Mouse (Mus musculus): ENCODE data around the gene Gpha2. TPM values are rescaled to one million over a fixed set of nuclear protein-coding genes. Genes with fewer than 3 reads are reported as not detected.
A peak's percentile ranks its signal among the peaks of the same experiment; 100 is the strongest.

Gpha2 gene
- total RNA-seq (2021) = 10 to 100 TPM; 40.5 to 50.4 TPM
- long read RNA-seq, experiment 1, transcript Gpha2-201 (4 exons, 609 nt) = major isoform, 32 of 37 reads
- long read RNA-seq, experiment 1, partial matches to known transcripts = 0 of 37 reads
- long read RNA-seq, experiment 1, other reads (novel, unspliced or antisense) = 5 of 37 reads
- long read RNA-seq, experiment 2, transcript Gpha2-201 (4 exons, 609 nt) = major isoform, 39 of 49 reads
- long read RNA-seq, experiment 2, partial matches to known transcripts = 9 of 49 reads
- long read RNA-seq, experiment 2, other reads (novel, unspliced or antisense) = 1 of 49 reads

GRCm38 (mm10) chr19:6226135-6226534 is at the start of gene Gpha2:
Gene Gpha2, plus strand, starts transcription at chr19:6226380.
- DNase-seq (ENCODE audit: low spot score in 2 of 2) = no peak

- DNase-seq (ENCODE audit: low spot score in 2 of 2) = no peak
Observed at GRCm38 (mm10) chr19:6178775-6179174, 47.4 kb upstream of the Gpha2 start.

- no peak for DNase-seq (ENCODE audit: low spot score in 2 of 2)
Observed at GRCm38 (mm10) chr19:6181629-6182028, 44.6 kb upstream of the Gpha2 start.

DNA sequence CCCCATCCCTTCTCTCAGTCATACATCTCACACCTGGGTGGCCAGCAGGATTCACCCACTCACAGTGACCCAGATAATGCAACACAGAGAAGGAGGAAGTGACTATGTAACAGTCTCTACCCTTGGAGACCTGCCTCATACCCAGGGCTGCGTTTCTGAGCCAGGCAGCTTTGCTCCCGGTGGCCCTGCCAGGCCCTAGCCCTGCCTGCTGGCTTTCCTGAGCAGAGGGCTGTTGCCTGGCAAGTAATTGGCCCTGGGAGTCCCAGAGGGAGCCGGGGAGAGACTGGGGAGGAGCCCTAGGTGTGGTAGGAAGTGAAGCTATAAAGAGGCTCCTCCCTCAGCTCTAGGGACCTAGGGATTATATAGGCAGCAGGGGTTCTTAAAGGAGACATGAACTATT is 43.6 kb upstream of the Gpha2 start:
- no peak for DNase-seq (ENCODE audit: low spot score in 2 of 2)

GRCm38 (mm10) chr19:6184131-6184530 is 42.0 kb upstream of the Gpha2 start, which contains the start of gene Majin:
Gene Majin, plus strand, starts transcription at chr19:6184388.
- no peak for DNase-seq (ENCODE audit: low spot score in 2 of 2)

DNA sequence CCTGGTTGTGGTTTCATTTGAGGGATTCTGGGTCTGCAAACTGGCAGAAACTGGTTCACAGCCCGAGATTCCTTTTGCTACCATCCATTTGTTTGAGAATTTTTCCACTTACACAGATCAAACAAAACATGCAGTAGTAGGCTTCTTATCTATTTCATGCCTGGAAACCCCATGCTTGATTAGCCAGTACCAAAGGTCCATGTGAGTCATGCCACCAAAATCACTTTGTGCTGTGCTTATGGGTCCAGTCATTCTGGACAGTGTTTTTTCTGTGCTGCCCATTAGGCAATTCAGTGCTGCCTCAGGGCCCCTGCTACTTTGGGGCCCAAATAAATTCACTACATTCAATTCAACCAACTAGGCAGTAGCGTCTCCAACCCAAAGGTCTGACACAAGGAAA is 21.9 kb upstream of the Gpha2 start:
- DNase-seq (ENCODE audit: low spot score in 2 of 2) = no peak

DNA sequence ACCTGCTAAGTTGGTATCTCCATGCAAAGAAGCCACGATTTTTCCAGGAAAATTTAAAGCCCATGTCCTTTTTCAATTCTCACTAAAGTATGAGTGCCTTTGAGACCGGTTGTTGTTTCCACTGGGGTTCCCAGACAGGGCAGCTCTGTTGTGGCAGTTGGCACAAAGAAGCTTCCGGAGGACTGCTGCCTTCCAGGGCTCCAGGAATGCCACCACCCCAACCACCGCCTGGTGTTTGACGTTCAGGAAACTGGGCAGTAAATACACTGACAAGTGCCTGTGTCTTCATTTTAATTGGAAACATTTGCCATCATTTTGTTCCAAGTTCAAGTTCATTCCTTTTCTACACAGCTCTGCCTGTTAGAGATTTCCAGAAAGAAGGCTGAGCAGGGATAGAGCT is 19.5 kb upstream of the Gpha2 start:
- no peak for DNase-seq (ENCODE audit: low spot score in 2 of 2)

DNA sequence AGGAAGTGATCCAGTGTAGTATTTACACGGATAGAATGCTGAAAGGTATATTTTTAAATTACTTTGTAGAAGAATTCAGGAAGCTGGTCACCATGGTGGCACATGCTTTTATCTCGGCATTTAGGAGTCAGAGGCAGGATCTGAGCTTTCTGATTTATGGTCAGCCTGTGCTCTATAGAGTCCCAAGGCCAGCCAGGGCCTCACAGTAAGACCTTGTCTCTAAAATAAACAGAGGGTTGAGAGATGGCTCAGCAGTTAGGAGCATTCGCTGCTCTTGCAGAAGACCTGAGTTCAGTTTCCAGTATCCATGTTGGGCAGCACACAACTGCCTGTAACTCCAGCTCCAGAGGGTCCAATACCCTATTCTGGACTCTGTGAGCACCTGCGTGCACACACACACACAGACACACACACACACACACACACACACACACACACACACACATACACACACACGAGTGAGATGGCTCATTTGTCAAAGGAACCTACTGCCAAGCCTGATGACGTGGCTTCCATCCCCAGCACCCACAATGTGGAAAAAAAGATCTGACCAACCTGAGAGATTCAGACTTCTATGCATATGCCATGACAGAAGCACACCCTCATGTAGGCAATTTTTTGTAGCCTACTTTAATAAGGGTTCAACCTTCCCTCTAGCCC is 10.0 kb upstream of the Gpha2 start:
- DNase-seq (ENCODE audit: low spot score in 2 of 2) = no peak

- no peak for DNase-seq (ENCODE audit: low spot score in 2 of 2)
Observed at GRCm38 (mm10) chr19:6218606-6219005, 7.6 kb upstream of the Gpha2 start.

GRCm38 (mm10) chr19:6226763-6227162 is 583 bp downstream of the Gpha2 start:
- no peak for DNase-seq (ENCODE audit: low spot score in 2 of 2)

DNA sequence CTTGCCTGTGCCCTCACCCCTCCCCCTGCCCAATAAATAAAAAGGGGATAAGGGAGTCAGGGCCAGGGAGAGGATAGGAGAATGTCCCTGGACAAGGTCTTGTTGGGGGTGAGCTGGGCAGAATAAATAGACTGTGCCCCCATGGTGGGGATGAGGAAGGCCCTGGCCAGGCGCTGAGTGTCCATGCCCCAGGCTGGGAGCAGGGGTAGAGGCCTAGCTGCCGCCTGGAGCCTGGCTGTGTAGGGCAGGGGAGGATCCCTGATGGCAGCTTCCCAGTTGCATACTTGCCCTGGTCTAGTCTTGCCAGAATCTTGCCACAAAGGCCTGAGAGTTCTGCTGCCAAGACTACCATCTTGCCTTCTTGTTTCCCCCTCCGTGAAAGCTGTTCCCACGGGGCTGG is 1.7 kb downstream of the Gpha2 start:
- DNase-seq (ENCODE audit: low spot score in 2 of 2) = no peak

DNA sequence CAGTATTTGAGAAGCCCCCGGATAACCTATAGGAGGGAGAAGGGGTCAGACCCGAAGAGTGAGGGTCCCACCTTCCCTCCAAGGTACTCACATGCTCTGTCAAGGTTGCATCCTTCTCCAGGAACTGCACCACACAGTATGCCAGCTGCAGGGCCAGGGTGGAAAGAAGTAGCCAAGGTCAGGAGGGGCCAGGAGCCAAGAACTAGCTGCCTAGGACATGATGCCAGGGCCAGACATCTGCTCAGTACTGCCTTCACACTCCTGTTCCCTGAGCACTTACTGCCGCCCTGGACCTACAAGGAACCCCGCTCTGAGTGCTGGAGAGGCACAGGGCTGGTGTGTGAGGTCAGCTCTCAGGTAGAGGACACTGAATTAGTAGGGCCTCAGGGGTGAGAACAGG is 4.2 kb downstream of the Gpha2 start:
- peak in 1 of 2 experiments; percentile 47 for DNase-seq (ENCODE audit: low spot score in 2 of 2)

DNA sequence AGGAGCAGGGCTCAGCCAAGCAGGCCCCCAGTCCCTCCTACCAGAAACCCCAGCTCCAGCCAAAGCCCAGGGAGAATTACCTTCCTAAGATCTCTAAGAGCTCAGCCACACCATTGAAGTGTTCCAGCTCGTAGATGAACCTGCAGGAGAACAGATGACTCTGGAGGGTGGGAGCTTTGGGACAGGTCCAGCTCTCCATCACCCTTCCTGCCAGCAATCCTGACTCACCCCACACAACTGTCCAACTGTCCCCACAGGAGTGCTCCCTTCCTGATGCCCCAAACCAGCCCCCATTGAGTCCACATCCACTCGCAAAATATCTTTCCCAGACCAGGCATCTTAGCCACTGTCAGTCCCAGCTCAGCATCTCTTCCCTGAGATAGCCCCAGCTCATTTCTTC is 4.9 kb downstream of the Gpha2 start:
- no peak for DNase-seq (ENCODE audit: low spot score in 2 of 2)

- DNase-seq (ENCODE audit: low spot score in 2 of 2) = no peak
Observed at GRCm38 (mm10) chr19:6233647-6234046, 7.5 kb downstream of the Gpha2 start.

GRCm38 (mm10) chr19:6234337-6235083 is 8.3 kb downstream of the Gpha2 start:
- no peak for DNase-seq (ENCODE audit: low spot score in 2 of 2)

GRCm38 (mm10) chr19:6235084-6236052 is 9.2 kb downstream of the Gpha2 start, which contains the start of gene Ppp2r5b:
Gene Ppp2r5b, minus strand, starts transcription at chr19:6235872.
- DNase-seq (ENCODE audit: low spot score in 2 of 2) = peak; percentile 79 to 96

DNA sequence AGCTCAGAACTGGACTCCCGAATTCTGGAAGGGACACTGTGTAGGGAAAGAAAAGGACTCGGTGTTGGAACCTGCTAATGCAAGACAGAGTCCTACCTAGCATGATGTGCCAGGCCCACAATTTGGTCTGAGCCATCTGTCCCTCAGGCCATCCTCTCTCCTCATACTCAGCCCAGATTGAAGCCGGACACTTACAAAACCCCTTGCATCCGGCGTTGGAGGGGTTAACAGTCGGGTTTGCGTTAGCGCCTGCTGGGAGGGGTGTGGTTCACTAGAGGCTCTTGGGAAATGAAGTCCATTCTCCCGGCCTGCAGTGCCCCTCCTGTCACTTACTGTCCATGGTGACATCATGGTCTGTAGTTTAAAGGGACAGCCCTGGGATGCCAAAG is 9.9 kb downstream of the Gpha2 start:
- DNase-seq (ENCODE audit: low spot score in 2 of 2) = peak; percentile 67 to 79

DNA sequence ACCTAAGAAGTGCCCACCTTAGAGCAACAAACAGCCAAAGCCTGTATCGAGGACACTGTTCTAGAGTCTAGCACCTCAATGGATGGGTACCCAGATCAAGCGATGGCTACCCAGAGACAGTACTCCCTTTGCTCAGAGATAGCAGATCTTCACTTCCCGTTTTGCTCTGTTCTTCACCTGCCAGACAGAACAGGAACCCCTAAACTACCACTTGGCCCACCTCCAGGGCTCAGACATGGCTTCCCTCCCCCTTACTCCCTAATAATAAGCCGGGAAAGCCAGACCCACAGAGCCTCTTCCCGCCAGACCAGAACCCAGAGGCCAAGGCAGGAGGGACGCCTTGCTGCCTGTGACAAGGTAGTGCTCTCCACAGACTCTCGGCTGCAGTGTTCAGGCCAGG is 10.7 kb downstream of the Gpha2 start:
- no peak for DNase-seq (ENCODE audit: low spot score in 2 of 2)

DNA sequence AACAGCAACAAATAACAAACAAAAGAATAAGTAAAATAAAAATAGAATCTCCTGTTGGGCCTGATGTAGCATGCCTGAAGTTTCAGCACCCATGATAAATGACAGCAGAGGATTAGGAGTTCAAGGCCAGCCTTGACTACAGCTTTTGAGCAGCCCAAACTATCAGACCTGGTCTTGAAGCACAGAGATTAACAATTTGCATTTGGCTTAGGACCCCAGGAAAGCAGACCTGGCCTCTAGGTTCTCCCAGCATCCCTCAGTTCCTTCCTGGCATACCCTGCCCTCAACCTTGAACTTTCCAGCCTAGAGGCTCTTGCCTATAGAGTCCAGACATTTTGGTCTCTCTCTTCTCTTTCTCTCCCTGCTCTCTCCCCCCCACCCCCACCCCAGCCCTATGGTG is 12.6 kb downstream of the Gpha2 start:
- DNase-seq (ENCODE audit: low spot score in 2 of 2) = no peak

- no peak for DNase-seq (ENCODE audit: low spot score in 2 of 2)
Observed at GRCm38 (mm10) chr19:6240136-6240535, 14.0 kb downstream of the Gpha2 start.

DNA sequence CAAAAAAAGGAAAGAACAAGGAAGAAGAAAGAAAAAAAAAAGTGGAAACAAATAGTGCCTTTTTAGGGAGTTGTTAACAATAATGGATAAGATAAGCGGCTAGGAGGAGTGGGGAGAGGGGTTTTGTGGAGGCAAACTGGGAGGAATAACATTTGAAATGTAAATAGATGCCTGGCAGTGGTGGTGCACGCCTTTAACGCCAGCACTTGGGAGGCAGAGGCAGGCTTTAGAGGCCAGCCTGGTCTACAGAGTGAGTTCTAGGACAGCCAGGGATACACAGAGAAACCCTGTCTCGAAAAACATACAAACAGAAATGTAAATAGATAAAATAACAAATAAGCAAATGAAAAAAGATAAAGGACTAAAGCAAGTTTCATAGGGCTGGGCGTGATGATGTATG is 14.5 kb downstream of the Gpha2 start:
- DNase-seq (ENCODE audit: low spot score in 2 of 2) = no peak
